Comparison of ENCODE assay signal across 19 mouse cellular contexts in the genomic region with DNA sequence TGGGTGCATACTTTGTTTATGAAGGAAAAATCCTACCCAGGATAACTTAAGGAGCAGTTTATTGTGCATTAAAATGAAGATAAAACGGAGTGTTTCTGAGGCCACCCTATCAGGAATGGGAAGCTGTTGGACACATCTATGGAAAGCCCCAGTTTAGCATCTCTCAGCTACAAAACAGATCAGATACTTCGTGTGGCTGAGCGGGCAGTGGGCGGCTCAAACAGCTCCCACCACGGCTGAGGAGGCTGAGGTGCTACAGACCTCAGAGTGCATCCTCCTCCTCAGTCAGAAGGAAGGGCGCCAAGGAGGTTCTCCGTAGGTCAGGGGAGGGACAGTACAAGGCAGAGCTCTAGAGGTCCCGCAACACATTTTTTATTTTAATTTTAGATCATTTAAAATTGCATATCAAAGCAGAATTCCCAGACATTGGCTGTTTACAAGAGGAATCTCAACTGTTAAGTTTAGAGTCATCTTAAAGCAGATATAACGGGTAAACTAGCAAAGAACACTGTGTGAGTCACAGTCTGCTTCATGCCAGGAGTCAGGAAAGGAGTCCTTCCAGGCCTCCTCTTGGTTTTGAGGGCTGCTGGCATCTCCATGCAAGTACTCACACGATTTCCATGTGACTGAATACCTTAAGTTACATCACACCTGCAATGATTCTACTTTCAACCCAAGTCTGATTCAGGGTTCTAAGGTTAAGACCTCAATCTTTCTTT. TPM values are rescaled to one million over a fixed set of nuclear protein-coding genes. Genes with fewer than 3 reads are reported as not detected.
DNase-seq lines count a peak whose midpoint lies in the region.
"Had no signal": no experiment of that assay in that cellular context is flagged by ENCODE, and none has a peak within 500 bp of the region (broad histone marks: within the 10 kb centered on the region; RNA-seq: fewer than 3 reads in every experiment).

No protein-coding gene starts in this region.

- DNase-seq in heart, adult 11 months = peak; percentile 37
- no peak for DNase-seq in heart, adult 18-20 months
- peak; percentile 11 to 82 for DNase-seq in left cerebral cortex, postnatal 25 days (ENCODE audit: low spot score in 2 of 2)
- DNase-seq in left cerebral cortex, postnatal 10 days (ENCODE audit: extremely low spot score in 1 of 2, low spot score in 2 of 2) = no peak
- DNase-seq in 3T3-L1 (ENCODE audit: low read depth, low spot score) = peak; percentile 30
- peak; percentile 61 for DNase-seq in brain, adult 2 months (ENCODE audit: low read depth, low spot score)
- no peak for DNase-seq in kidney, adult 9 months
- DNase-seq: adrenal gland, adult 8-10 months; cerebellum, adult 11 months; cerebellum, adult 9-11 months; gastrocnemius, postnatal 14 days; kidney, postnatal 25 days; liver; lung, embryonic 14.5 days; lung, postnatal 14 days; midbrain, embryonic 14.5 days had no signal

- intact Hi-C loops in left cerebral cortex, postnatal 25 days (cut with DNase I) = loop anchor here (5.0 kb wide), 2 partner anchors 72 to 197 kb away; no protein-coding TSS in a partner anchor
- intact Hi-C loops in left cerebral cortex, postnatal 10 days (cut with DNase I) = loop anchor here (10.0 kb wide), 1 partner anchor 195 kb away; no protein-coding TSS in a partner anchor

RNA-seq across cellular contexts. Expression of gene Exoc3, which starts 38.9 kb away (rescaled TPM):
- total RNA-seq in heart, adult 18-20 months (2021) = 10 to 100 TPM; 45.6 to 48.6 TPM
- total RNA-seq in left cerebral cortex, postnatal 25 days (2021) = 10 to 100 TPM; 72.5 to 74.2 TPM
- total RNA-seq in left cerebral cortex, postnatal 10 days (2021) = 10 to 100 TPM; 69.9 to 70.3 TPM

RNA-seq across cellular contexts. Expression of gene Slc9a3, which starts 48.3 kb away (rescaled TPM):
- 1 to 10 TPM in 1 of 2 experiments, under 1 TPM in 1; 0.59 to 1.2 TPM for total RNA-seq in heart, adult 18-20 months (2021)
- total RNA-seq in left cerebral cortex, postnatal 25 days (2021) = 1 to 10 TPM in 1 of 2 experiments, under 1 TPM in 1; 0.98 to 1.8 TPM
- total RNA-seq in left cerebral cortex, postnatal 10 days (2021) = 1 to 10 TPM in 1 of 2 experiments, under 1 TPM in 1; 0.73 to 1.2 TPM
- total RNA-seq: granulocyte monocyte progenitor cell, adult 5-6 weeks; hematopoietic stem cell, adult 5-6 weeks; monocyte, adult 5-6 weeks had no signal

Comparison
In these comparisons a context has a peak if more than half of its experiments do, and no peak if none do; other contexts are left out.
1. DNase-seq: peak in heart, adult 11 months (single experiment), left cerebral cortex, postnatal 25 days (2 of 2), 3T3-L1 (single experiment) and brain, adult 2 months (single experiment); none in heart, adult 18-20 months (0 of 2), left cerebral cortex, postnatal 10 days (0 of 2) and kidney, adult 9 months (single experiment).